Mouse (Mus musculus): ENCODE results near the gene Adgrl4.

- TF ChIP-seq POLR2A (IDR thresholded peaks at IDR 0.05; ENCODE audit: insufficient read length, low read depth), result no peak
- TF ChIP-seq USF1 (IDR thresholded peaks at IDR 0.05; ENCODE audit: low read depth), result no peak
- TF ChIP-seq TCF12 (IDR thresholded peaks at IDR 0.05; ENCODE audit: insufficient read depth, poor library complexity, severe bottlenecking), result no peak
- no peak for TF ChIP-seq CEBPB (IDR thresholded peaks at IDR 0.05; ENCODE audit: insufficient read depth, poor library complexity, severe bottlenecking)
- TF ChIP-seq MAX (IDR thresholded peaks at IDR 0.05; ENCODE audit: low read depth), result no peak
- no peak for TF ChIP-seq POLR2AphosphoS2 (IDR thresholded peaks at IDR 0.05; ENCODE audit: insufficient read length, low read depth)
- no peak for TF ChIP-seq MYOG (IDR thresholded peaks at IDR 0.05; ENCODE audit: control insufficient read depth in 1 of 3, insufficient read depth in 1 of 3, insufficient read length in 2 of 3, low read depth in 2 of 3)
These were observed 4.3 kb downstream of the Adgrl4 start for GRCm38 (mm10) chr3:151442026-151442425.
